Mouse (Mus musculus): ENCODE measurements around the gene Tefm.

The Tefm gene

DNA sequence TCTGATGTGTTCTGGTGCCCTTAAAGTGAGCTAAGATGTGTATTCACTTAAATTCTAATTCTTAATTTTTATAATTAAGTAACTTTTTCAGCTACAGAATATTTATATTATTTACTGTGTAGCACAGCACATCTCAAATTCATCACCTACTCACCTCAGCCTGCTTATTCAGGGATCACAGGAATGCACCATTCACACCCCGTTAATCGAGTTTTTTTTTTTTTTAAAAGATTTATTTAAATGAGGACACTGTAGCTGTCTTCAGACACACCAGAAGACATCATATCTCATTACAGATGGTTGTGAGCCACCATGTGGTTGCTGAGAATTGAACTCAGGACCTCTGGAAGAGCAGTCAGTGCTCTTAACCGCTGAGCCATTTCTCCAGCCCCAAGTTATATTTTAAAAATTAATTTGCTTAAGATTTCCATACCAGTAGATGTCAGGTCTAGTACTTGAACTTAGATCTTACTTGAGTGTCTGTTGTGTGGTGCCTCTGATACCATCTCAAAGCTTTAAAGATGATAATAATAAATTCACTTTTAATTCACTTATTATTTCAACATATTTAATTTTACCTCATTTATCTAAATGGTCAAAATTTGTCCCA lies 51.3 kb downstream of the Tefm start:
- in situ Hi-C loops (cut with MseI, MboI) = no loop called here

DNA sequence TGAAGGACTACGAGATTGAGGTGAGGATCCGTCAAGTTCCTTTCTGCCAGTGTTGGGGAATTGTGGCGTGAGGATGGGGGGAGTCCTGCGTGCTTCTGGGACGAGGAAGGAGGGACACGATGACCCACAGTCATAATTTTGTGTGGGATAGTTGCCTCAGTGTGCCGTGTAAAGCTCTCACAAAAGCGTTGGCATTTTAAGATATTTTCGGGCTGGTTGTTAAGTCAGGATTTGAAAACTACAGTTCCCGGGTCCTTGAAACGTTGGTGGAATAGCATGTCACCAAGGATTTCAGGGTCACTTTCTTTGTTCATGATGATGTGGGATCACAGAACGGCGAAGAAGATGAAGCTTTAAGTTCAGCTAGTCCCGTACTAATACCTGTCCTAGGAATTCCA lies 52.2 kb downstream of the Tefm start:
- in situ Hi-C loops (cut with MseI, MboI) = no loop called here

DNA sequence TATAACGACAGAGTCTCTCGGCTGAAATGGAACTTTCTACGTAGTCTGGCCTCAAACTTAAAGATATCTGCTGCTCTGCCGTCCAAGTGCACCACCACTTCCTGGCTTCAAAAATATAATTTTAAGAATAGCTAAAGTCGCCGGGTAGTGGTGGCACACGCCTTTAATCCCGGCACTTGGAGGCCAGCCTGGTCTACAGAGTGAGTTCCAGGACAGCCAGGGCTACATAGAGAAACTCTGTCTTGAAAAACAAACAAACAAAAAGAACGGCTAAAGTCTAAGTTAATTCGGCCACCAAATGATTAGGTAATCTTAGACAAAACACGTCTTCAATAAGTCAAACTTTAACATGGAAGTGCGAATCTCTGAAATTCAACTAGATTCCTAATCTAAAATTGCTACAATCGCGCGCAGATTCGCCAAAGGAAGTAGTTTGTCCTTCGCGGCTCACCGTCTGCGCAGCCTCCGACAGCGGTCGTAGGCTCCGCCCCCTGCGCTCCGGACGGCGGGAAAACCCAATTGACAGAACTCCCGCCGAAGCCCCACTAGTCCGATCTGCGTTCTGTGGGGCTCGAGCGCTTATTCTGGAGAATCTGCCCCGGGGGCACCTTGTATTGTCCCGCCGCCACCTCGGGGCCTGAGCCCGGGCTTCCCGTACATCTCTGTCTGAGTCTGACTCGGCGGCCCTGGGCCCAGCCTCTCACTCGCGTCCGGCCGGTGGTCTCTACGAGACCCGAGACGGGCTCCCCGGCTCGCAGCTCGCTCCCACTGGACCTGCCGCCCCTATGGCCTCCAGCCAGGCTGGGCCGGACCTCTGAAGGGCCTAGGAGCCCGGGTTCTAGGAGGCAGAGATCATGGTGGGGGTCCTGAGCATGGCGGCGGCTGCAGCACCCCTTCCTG lies 52.8 kb downstream of the Tefm start, which contains the start of gene Atad5:
Atad5 (plus strand) TSS at position 484 of the 900 bp plus-strand sequence.
- in situ Hi-C loops (cut with MseI, MboI) = no loop called here

GRCm38 (mm10) chr11:80086844-80087243 lies 55.1 kb downstream of the Tefm start:
- in situ Hi-C loops (cut with MseI, MboI) = no loop called here

Measured in mouse trophoblast stem cell (cell line).